Mouse (Mus musculus) large intestine, adult 2 months (tissue): ENCODE results near the gene Cog5. TPM values are rescaled to one million over a fixed set of nuclear protein-coding genes. Genes with fewer than 3 reads are reported as not detected.

ENCODE experiments used
- DNase-seq: peaks from one replicate; pipeline ENCODE4 v3.0.0-alpha.2; 2012; ENCODE audit warnings: low read depth, low spot score
- WGBS: fragments of 180-500 bp; shearing (Covaris S2); methylation state at CpG from one replicate; pipeline ENCODE4 v1.1.7; 2018; 5-methylcytosine and 5-hydroxymethylcytosine counted together
- polyA plus RNA-seq: library from polyadenylated mRNA; depleted of rRNA; stranded (reverse); fragments of >200 nt; gene quantifications from 2 replicates; pipeline ENCODE4 v1.2.3, GENCODE M21; 2012

The Cog5 gene
- polyA plus RNA-seq, 1 experiment, result 10.6 TPM

GRCm38 (mm10) chr12:31920464-31921405 is 266.1 kb downstream of the Cog5 start:
- peak; percentile 28 for DNase-seq
- 69% methylated on average over 18 of the region's 18 CpGs for WGBS

GRCm38 (mm10) chr12:31924135-31924534 is 269.5 kb downstream of the Cog5 start:
- DNase-seq, result no peak
- WGBS, result 77% methylated on average over 3 of the region's 3 CpGs

GRCm38 (mm10) chr12:31925343-31925742 is 270.7 kb downstream of the Cog5 start:
- 84% methylated on average over 6 of the region's 6 CpGs for WGBS

GRCm38 (mm10) chr12:31926661-31927061 is 272.0 kb downstream of the Cog5 start:
- DNase-seq, result no peak
- WGBS, result 60% methylated on average over 4 of the region's 4 CpGs

More at GRCm38 (mm10) chr12:31925343-31925742, 270.7 kb downstream of the Cog5 start:
- no peak for DNase-seq

GRCm38 (mm10) chr12:31928498-31928897 is 273.8 kb downstream of the Cog5 start:
- 19% methylated on average over 3 of the region's 3 CpGs for WGBS
- DNase-seq, result no peak

- WGBS, result 93% methylated on average over 3 of the region's 3 CpGs
- no peak for DNase-seq
These were observed 277.1 kb downstream of the Cog5 start for GRCm38 (mm10) chr12:31931818-31932217.

GRCm38 (mm10) chr12:31936657-31937300 is 282.1 kb downstream of the Cog5 start:
- WGBS, result 69% methylated on average over 6 of the region's 6 CpGs
- no peak for DNase-seq

GRCm38 (mm10) chr12:31937613-31938012 is 282.9 kb downstream of the Cog5 start:
- DNase-seq, result no peak
- WGBS, result 70% methylated on average over 3 of the region's 3 CpGs

GRCm38 (mm10) chr12:31938391-31938997 is 283.8 kb downstream of the Cog5 start:
- DNase-seq, result no peak
- 90% methylated on average over 4 of the region's 4 CpGs for WGBS

GRCm38 (mm10) chr12:31939026-31939425 is 284.4 kb downstream of the Cog5 start:
- DNase-seq, result no peak

- WGBS, result 88% methylated on average over 4 of the region's 4 CpGs
- no peak for DNase-seq
These were observed 288.5 kb downstream of the Cog5 start for GRCm38 (mm10) chr12:31943020-31943654.

GRCm38 (mm10) chr12:31944405-31944804 is 289.7 kb downstream of the Cog5 start:
- no peak for DNase-seq
- WGBS, result 92% methylated on average over 2 of the region's 2 CpGs

GRCm38 (mm10) chr12:31947476-31947875 is 292.8 kb downstream of the Cog5 start:
- 82% methylated on average over 5 of the region's 5 CpGs for WGBS
- no peak for DNase-seq

GRCm38 (mm10) chr12:31948101-31949000 is 293.7 kb downstream of the Cog5 start:
- WGBS, result 30% methylated on average over 7 of the region's 7 CpGs
- no peak for DNase-seq

GRCm38 (mm10) chr12:31949193-31949741 is 294.6 kb downstream of the Cog5 start:
- peak; percentile 62 for DNase-seq
- under 1% methylated on average over 47 of the region's 58 CpGs for WGBS

- under 1% methylated on average over 61 of the region's 71 CpGs for WGBS
- DNase-seq, result peak; percentile 100
These were observed 295.3 kb downstream of the Cog5 start, which contains the start of gene Hbp1 for GRCm38 (mm10) chr12:31949759-31950658. Gene Hbp1 (minus strand): TSS chr12:31950535.

GRCm38 (mm10) chr12:31950659-31951031 is 296.0 kb downstream of the Cog5 start:
- DNase-seq, result no peak
- WGBS, result 1% methylated on average over 9 of the region's 9 CpGs

GRCm38 (mm10) chr12:31955843-31956242 is 301.2 kb downstream of the Cog5 start:
- WGBS, result 86% methylated on average over 4 of the region's 4 CpGs

More at GRCm38 (mm10) chr12:31955843-31956242, 301.2 kb downstream of the Cog5 start:
- DNase-seq, result no peak
